Mouse (Mus musculus) left cerebral cortex, adult 9 months (tissue): ENCODE data around the gene Olfr1301.

Source experiments
- DNase-seq, 2 experiments: peaks; one replicate each; pipeline ENCODE4 v3.0.0; 2022; ENCODE audit warnings: low spot score in 2 of 2

Gene Olfr1301

GRCm38 (mm10) chr2:111750706-111751105 lies at the start of gene Olfr1301:
Olfr1301 (plus strand) TSS chr2:111751006.
- DNase-seq = no peak

GRCm38 (mm10) chr2:111726739-111727138 lies 24.1 kb upstream of the Olfr1301 start:
- no peak for DNase-seq

DNA sequence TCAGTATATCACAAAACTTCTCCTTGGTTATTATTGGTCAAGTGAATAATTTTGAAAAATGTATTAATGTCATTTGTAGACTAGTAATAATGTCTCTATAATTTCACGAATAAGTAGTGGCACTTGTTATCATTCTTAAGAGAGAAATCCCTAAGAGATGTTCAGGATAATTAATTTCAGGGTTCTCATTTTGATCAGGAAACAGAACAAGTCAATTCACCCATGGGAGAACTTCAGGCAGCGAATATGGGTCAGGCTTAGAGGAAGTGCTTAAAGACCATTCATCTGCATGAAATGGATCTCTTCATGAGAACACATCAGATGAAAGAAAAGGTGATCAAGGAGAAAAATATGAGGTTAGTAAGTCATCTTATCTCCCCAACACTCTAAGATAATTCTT lies 26.3 kb downstream of the Olfr1301 start, which contains the start of gene Olfr1302:
Gene Olfr1302 (plus strand): TSS at position 301 of the 400 bp plus-strand sequence.
- no peak for DNase-seq
